Mouse (Mus musculus) embryo, embryonic 10 days (tissue): ENCODE data around the gene Trim46.

Experiments
- DNase-seq: peaks from one replicate; pipeline ENCODE4 v3.0.0-alpha.2; 2015; ENCODE audit warnings: low spot score

Gene Trim46

GRCm38 (mm10) chr3:89270891-89271290 is 24.8 kb upstream of the Trim46 start:
- DNase-seq: no peak

- DNase-seq: peak; percentile 76
These were observed 24.1 kb upstream of the Trim46 start, which contains the start of gene Slc50a1 for GRCm38 (mm10) chr3:89270051-89270755. Slc50a1 (minus strand) TSS chr3:89270570.

GRCm38 (mm10) chr3:89268916-89269315 is 22.8 kb upstream of the Trim46 start:
- DNase-seq: no peak

- DNase-seq: peak; percentile 95
These were observed 20.4 kb upstream of the Trim46 start for GRCm38 (mm10) chr3:89266439-89266893.

GRCm38 (mm10) chr3:89262417-89262816 is 16.3 kb upstream of the Trim46 start:
- no peak for DNase-seq

- DNase-seq: no peak
These were observed 14.1 kb upstream of the Trim46 start for GRCm38 (mm10) chr3:89260211-89260610.

GRCm38 (mm10) chr3:89259076-89259475 is 13.0 kb upstream of the Trim46 start, which contains the start of gene Dpm3:
Dpm3 (plus strand) TSS chr3:89259358.
- DNase-seq: no peak

GRCm38 (mm10) chr3:89256177-89256576 is 10.1 kb upstream of the Trim46 start:
- DNase-seq: no peak

- DNase-seq: no peak
These were observed 8.9 kb upstream of the Trim46 start for GRCm38 (mm10) chr3:89254994-89255393.

GRCm38 (mm10) chr3:89251365-89251895 is 5.3 kb upstream of the Trim46 start:
- DNase-seq: peak; percentile 79

GRCm38 (mm10) chr3:89250435-89251040 is 4.4 kb upstream of the Trim46 start:
- DNase-seq: peak; percentile 84

GRCm38 (mm10) chr3:89247466-89247865 is 1.4 kb upstream of the Trim46 start:
- DNase-seq: no peak

- DNase-seq: no peak
These were observed 379 bp downstream of the Trim46 start, which contains the start of gene Krtcap2 for GRCm38 (mm10) chr3:89245688-89246171. Krtcap2 (plus strand) TSS chr3:89245966.

- DNase-seq: no peak
These were observed 974 bp downstream of the Trim46 start for GRCm38 (mm10) chr3:89244982-89245687.

- DNase-seq: no peak
These were observed 1.7 kb downstream of the Trim46 start for GRCm38 (mm10) chr3:89244158-89244981.

- DNase-seq: peak; percentile 80
These were observed 2.5 kb downstream of the Trim46 start for GRCm38 (mm10) chr3:89243609-89244008.

- peak; percentile 77 for DNase-seq
These were observed 3.7 kb downstream of the Trim46 start for GRCm38 (mm10) chr3:89242331-89242895.

GRCm38 (mm10) chr3:89238494-89238893 is 7.6 kb downstream of the Trim46 start:
- no peak for DNase-seq

- no peak for DNase-seq
These were observed 8.4 kb downstream of the Trim46 start for GRCm38 (mm10) chr3:89237682-89238081.

GRCm38 (mm10) chr3:89236516-89236915 is 9.6 kb downstream of the Trim46 start:
- no peak for DNase-seq

- DNase-seq: no peak
These were observed 12.5 kb downstream of the Trim46 start for GRCm38 (mm10) chr3:89233562-89234110.
